Mouse (Mus musculus) limb, embryonic 11.5 days (tissue): ENCODE results near the gene Asah2. TPM values are rescaled to one million over a fixed set of nuclear protein-coding genes. Genes with fewer than 3 reads are reported as not detected.
"Not testable (repeated sequence)": the region's sequence is repeated elsewhere in the genome, so short reads cannot be mapped to it uniquely, and the experiment has no call there.

Experiments
- ATAC-seq: fragments of 200-750 bp; cut with Nextera tagmentation; 2 replicates; pipeline ENCODE4 v1.8.0; 2017; ENCODE audit warnings: low read depth; ENCODE audit not compliant: insufficient number of reproducible peaks, low FRiP score, low TSS enrichment
- DNase-seq: peaks from one replicate; pipeline ENCODE4 v3.0.0-alpha.2; 2015; ENCODE audit warnings: low spot score
- H3K27ac ChIP-seq: fragments of 300-500 bp; sonication (generic); replicated peaks from 2 replicates; pipeline ENCODE4 v1.5.1; 2014; ENCODE audit warnings: low read depth, mild to moderate bottlenecking, low read length
- H3K27me3 ChIP-seq: fragments of 300-500 bp; sonication (generic); 2 replicates; pipeline ENCODE4 v1.6.1; 2014; ENCODE audit warnings: mild to moderate bottlenecking, low read length, mixed read lengths; ENCODE audit not compliant: control insufficient read depth, insufficient read depth
- H3K36me3 ChIP-seq: fragments of 300-500 bp; sonication (generic); 2 replicates; pipeline ENCODE4 v1.6.1; 2014; ENCODE audit warnings: mild to moderate bottlenecking, low read length, moderate library complexity, mixed read lengths; ENCODE audit not compliant: control insufficient read depth, insufficient read depth
- H3K4me1 ChIP-seq: fragments of 300-500 bp; sonication (generic); 2 replicates; pipeline ENCODE4 v1.6.1; 2014; ENCODE audit warnings: low read length, mixed read lengths; ENCODE audit not compliant: control insufficient read depth, insufficient read depth
- H3K4me2 ChIP-seq: fragments of 300-500 bp; sonication (generic); 2 replicates; pipeline ENCODE4 v1.6.1; 2014; ENCODE audit warnings: low read depth, mild to moderate bottlenecking, moderate library complexity; ENCODE audit not compliant: severe bottlenecking
- H3K4me3 ChIP-seq: fragments of 300-500 bp; sonication (generic); 2 replicates; pipeline ENCODE4 v1.5.1; 2014; ENCODE audit warnings: low read depth, low read length
- H3K9ac ChIP-seq: fragments of 300-500 bp; sonication (generic); 2 replicates; pipeline ENCODE4 v1.6.1; 2014; ENCODE audit warnings: mild to moderate bottlenecking, low read length
- H3K9me3 ChIP-seq: fragments of 300-500 bp; sonication (generic); 2 replicates; pipeline ENCODE4 v1.6.1; 2016; ENCODE audit warnings: low read length; ENCODE audit not compliant: control insufficient read depth
- WGBS: fragments of 180-500 bp; shearing (Covaris S2); extraction: QIAGEN DNeasy Blood & Tissue Kit; methylation state at CpG from one replicate; pipeline ENCODE4 v1.1.7; 2014; 5-methylcytosine and 5-hydroxymethylcytosine counted together
- polyA plus RNA-seq: library from polyadenylated mRNA; unstranded; fragments of >200 nt; fragmentation: Nextera tagmentation; extraction: Ambion mirVana; gene quantifications from 2 replicates; pipeline ENCODE4 v1.2.1, GENCODE M21; 2014

Asah2 gene
- polyA plus RNA-seq, 1 experiment from 2014 or later = 1.2 TPM

- no peak overlapping the region for H3K9ac ChIP-seq
- no peaks in the 10 kb centered on the region for H3K27me3 ChIP-seq
- no peak overlapping the region for H3K4me3 ChIP-seq
- no peak for DNase-seq
- no peaks in the 10 kb centered on the region for H3K9me3 ChIP-seq
- H3K27ac ChIP-seq = no peak overlapping the region
- ATAC-seq = no peak
- no peaks in the 10 kb centered on the region for H3K36me3 ChIP-seq
- no peaks in the 10 kb centered on the region for H3K4me1 ChIP-seq
- H3K4me2 ChIP-seq = no peak overlapping the region
- 86% methylated on average over 4 of the region's 4 CpGs for WGBS
Observed at GRCm38 (mm10) chr19:32090804-32091203, 17.2 kb downstream of the Asah2 start.

DNA sequence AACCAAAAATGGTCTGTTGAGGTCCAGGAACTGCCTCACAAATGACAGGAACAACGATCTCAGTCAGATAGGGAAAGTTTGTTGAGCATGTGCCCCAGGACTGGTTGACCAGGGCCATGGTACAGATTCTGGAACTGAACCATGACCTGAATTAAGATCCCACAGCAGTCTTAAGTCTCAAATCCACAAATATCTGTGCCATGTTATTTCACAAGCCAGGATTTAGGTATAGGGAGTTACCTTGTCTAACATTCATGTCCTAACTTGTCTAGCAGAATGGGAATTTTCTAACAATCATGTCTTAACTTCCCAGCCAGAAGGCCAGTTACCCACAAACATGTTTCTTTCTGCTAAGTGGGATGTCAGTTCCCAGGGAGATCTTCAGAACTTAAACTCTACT, 19.4 kb downstream of the Asah2 start:
- Histone ChIP-seq H3K27me3 (no peaks in the 10 kb centered on the region), H3K4me2 (no peak overlapping the region), H3K4me1 (no peaks in the 10 kb centered on the region), H3K9me3 (no peaks in the 10 kb centered on the region), H3K27ac (no peak overlapping the region), H3K4me3 (no peak overlapping the region), H3K36me3 (no peaks in the 10 kb centered on the region), H3K9ac (no peak overlapping the region)
- 89% methylated on average over 1 of the region's 1 CpGs for WGBS
- DNase-seq (no peak), ATAC-seq (no peak)

- Histone ChIP-seq H3K27ac (no peak overlapping the region), H3K4me2 (no peak overlapping the region), H3K27me3 (no peaks in the 10 kb centered on the region), H3K4me1 (no peaks in the 10 kb centered on the region), H3K4me3 (no peak overlapping the region), H3K9ac (no peak overlapping the region), H3K9me3 (no peaks in the 10 kb centered on the region), H3K36me3 (no peaks in the 10 kb centered on the region)
- WGBS = 87% methylated on average over 6 of the region's 6 CpGs
- DNase-seq (no peak), ATAC-seq (no peak)
Observed at GRCm38 (mm10) chr19:32087736-32088470, 20.1 kb downstream of the Asah2 start.

GRCm38 (mm10) chr19:32084813-32085212, 23.2 kb downstream of the Asah2 start:
- DNase-seq, H3K9me3 ChIP-seq, H3K4me1 ChIP-seq, H3K36me3 ChIP-seq, H3K9ac ChIP-seq, ATAC-seq, H3K27ac ChIP-seq, H3K27me3 ChIP-seq, H3K4me2 ChIP-seq, H3K4me3 ChIP-seq: not testable (repeated sequence)
- 79% methylated on average over 1 of the region's 1 CpGs for WGBS

DNA sequence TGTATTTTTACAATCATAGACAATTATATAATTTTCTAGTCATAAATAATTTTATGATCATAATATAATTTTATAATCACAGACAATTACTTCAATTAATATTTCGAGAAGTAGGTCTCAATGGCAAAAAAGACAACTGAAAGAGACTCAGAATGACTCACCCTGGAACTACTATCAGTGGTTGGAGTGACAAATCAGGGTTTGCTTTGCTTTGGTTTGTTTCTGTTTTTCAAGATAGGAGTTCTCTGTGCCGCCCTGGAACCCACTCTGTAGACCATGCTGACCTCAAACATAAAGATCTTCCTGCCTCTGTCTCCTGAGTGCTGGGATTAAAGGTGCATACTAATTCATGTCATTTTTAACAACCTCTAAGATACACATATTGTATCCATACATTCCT, 37.7 kb downstream of the Asah2 start:
- Histone ChIP-seq H3K9ac (no peak overlapping the region), H3K27ac (no peak overlapping the region), H3K27me3 (no peaks in the 10 kb centered on the region), H3K4me2 (no peak overlapping the region), H3K4me3 (no peak overlapping the region), H3K4me1 (peaks cover 6% of the 10 kb centered on the region; the same call in 1 of the 2 replicates), H3K36me3 (no peaks in the 10 kb centered on the region), H3K9me3 (no peaks in the 10 kb centered on the region)
- ATAC-seq = no peak
- no peak for DNase-seq
- whole genome bisulfite sequencing = 74% methylated on average over 2 of the region's 2 CpGs

- WGBS = 76% methylated on average over 2 of the region's 2 CpGs
- no peak overlapping the region for H3K4me3 ChIP-seq
- H3K36me3 ChIP-seq = no peaks in the 10 kb centered on the region
- DNase-seq (no peak), ATAC-seq (no peak)
- no peaks in the 10 kb centered on the region for H3K9me3 ChIP-seq
- no peak overlapping the region for H3K27ac ChIP-seq
- no peaks in the 10 kb centered on the region for H3K27me3 ChIP-seq
- peaks cover 6% of the 10 kb centered on the region; the same call in 1 of the 2 replicates for H3K4me1 ChIP-seq
- H3K4me2 ChIP-seq = no peak overlapping the region
- H3K9ac ChIP-seq = no peak overlapping the region
Observed at GRCm38 (mm10) chr19:32069598-32069997, 38.4 kb downstream of the Asah2 start.

DNA sequence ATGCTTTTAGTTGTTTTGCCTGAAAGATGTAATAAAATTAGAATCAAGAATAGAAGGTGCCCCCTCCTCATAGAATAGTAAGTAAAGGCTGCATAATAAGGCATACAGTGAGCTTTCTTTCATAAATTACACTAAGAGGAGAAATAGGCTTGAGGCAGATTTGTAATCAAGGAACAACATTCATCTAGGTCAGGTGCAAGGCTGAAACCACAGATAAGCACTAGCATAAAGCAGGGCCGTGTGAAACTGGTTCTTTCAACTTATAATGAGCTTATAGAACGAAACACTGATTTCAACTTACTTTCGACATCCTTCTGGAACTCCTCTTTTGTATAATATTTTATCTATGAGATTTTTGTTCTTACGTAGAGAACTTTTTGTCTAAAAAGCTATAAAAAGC, 40.3 kb downstream of the Asah2 start:
- Histone ChIP-seq H3K4me3 (no peak overlapping the region), H3K9ac (no peak overlapping the region), H3K36me3 (no peaks in the 10 kb centered on the region), H3K9me3 (no peaks in the 10 kb centered on the region), H3K27ac (no peak overlapping the region), H3K27me3 (no peaks in the 10 kb centered on the region), H3K4me1 (peaks cover 6% of the 10 kb centered on the region; the same call in 1 of the 2 replicates), H3K4me2 (no peak overlapping the region)
- no peak for ATAC-seq
- no peak for DNase-seq
- WGBS = 80% methylated on average over 4 of the region's 4 CpGs

DNA sequence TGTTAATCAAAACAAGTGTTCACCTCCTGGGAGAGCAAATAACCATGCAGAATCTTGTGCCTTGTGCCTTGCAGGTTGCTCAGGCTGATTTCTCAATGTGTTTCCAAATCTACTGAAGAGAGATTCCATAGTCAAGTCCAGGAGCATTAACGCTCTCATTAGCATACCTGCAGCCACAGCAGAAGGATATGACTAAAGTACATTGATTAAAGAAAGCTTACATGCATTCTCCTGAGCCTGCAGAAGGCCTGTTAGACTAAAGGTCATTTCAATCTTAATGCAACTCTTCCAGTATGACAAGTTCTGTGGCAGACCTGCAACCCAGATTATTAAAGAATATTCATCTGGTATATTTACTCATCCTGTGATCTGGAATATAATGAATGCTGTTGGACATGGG, 46.7 kb downstream of the Asah2 start:
- Histone ChIP-seq H3K27ac (no peak overlapping the region), H3K36me3 (no peaks in the 10 kb centered on the region), H3K9ac (no peak overlapping the region), H3K27me3 (no peaks in the 10 kb centered on the region), H3K4me1 (no peaks in the 10 kb centered on the region), H3K9me3 (no peaks in the 10 kb centered on the region), H3K4me3 (no peak overlapping the region), H3K4me2 (no peak overlapping the region)
- ATAC-seq (no peak), DNase-seq (no peak)
- WGBS = 80% methylated on average over 1 of the region's 1 CpGs

GRCm38 (mm10) chr19:32056252-32056651, 51.8 kb downstream of the Asah2 start:
- Histone ChIP-seq H3K36me3 (no peaks in the 10 kb centered on the region), H3K4me1 (no peaks in the 10 kb centered on the region), H3K27me3 (no peaks in the 10 kb centered on the region), H3K27ac (no peak overlapping the region), H3K9ac (no peak overlapping the region), H3K9me3 (no peaks in the 10 kb centered on the region), H3K4me3 (no peak overlapping the region), H3K4me2 (no peak overlapping the region)
- DNase-seq = no peak
- 89% methylated on average over 1 of the region's 1 CpGs for WGBS
- no peak for ATAC-seq
